Mouse (Mus musculus) ES-E14 (cell line): ENCODE data around the gene Plxnb1. TPM values are rescaled to one million over a fixed set of nuclear protein-coding genes. Genes with fewer than 3 reads are reported as not detected.

Experiments
- DNase-seq: peaks from one replicate; pipeline ENCODE4 v3.0.0-alpha.2; 2013; ENCODE audit warnings: low read depth, low spot score
- H3K27ac ChIP-seq: 2 replicates; pipeline ENCODE4 v1.5.1; 2012; ENCODE audit warnings: low read depth, mild to moderate bottlenecking, low read length, moderate library complexity, mixed read lengths; ENCODE audit not compliant: poor library complexity, insufficient read depth, severe bottlenecking
- H3K36me3 ChIP-seq: 2 replicates; pipeline ENCODE4 v1.6.1; 2012; ENCODE audit warnings: mild to moderate bottlenecking, low read length, moderate library complexity, mixed read lengths; ENCODE audit not compliant: control insufficient read depth, poor library complexity, insufficient read depth, severe bottlenecking
- H3K4me1 ChIP-seq, 2 experiments: fragments of 150-350 bp in 1 of 2; sonication (generic) in 1 of 2; 2 replicates each; pipeline ENCODE4 v1.6.1; 2012; ENCODE audit warnings: low read length in 2 of 2, mild to moderate bottlenecking in 1 of 2, mixed read lengths in 1 of 2; ENCODE audit not compliant: control insufficient read depth in 2 of 2, insufficient read depth in 2 of 2, poor library complexity in 1 of 2
- H3K4me3 ChIP-seq, 2 experiments: fragments of 150-350 bp in 1 of 2; sonication (generic) in 1 of 2; 2 replicates each; pipeline ENCODE4 v1.5.1; 2012; ENCODE audit warnings: low read length in 2 of 2, low read depth in 1 of 2, mild to moderate bottlenecking in 1 of 2, mixed read lengths in 1 of 2; ENCODE audit not compliant: insufficient read depth in 1 of 2, poor library complexity in 1 of 2, severe bottlenecking in 1 of 2
- H3K9ac ChIP-seq: 2 replicates; pipeline ENCODE4 v1.6.1; 2012; ENCODE audit warnings: low read depth, mild to moderate bottlenecking, low read length, mixed read lengths; ENCODE audit not compliant: poor library complexity, insufficient read depth, severe bottlenecking
- H3K9me3 ChIP-seq: fragments of 150-350 bp; sonication (generic); 2 replicates; pipeline ENCODE4 v1.6.1; 2012; ENCODE audit warnings: low read depth, mild to moderate bottlenecking, low read length; ENCODE audit not compliant: control insufficient read depth, insufficient read depth
- CHD2 ChIP-seq: IDR thresholded peaks from 2 replicates; pipeline ENCODE4 v1.6.1; 2014; ENCODE audit warnings: mild to moderate bottlenecking, low read depth, low read length, inconsistent platforms
- HCFC1 ChIP-seq: IDR thresholded peaks from 2 replicates; pipeline ENCODE4 v1.6.1; 2012; ENCODE audit warnings: low read length, inconsistent platforms, borderline replicate concordance; ENCODE audit not compliant: insufficient read depth
- MAFK ChIP-seq: IDR thresholded peaks from 2 replicates; pipeline ENCODE4 v1.6.1; 2014; ENCODE audit warnings: mild to moderate bottlenecking, low read depth, low read length, inconsistent platforms; ENCODE audit not compliant: insufficient read depth
- ZC3H11A ChIP-seq: IDR thresholded peaks from 2 replicates; pipeline ENCODE4 v1.6.1; 2012; ENCODE audit warnings: low read depth, mild to moderate bottlenecking, inconsistent platforms, low read length, borderline replicate concordance
- ZNF384 ChIP-seq: IDR thresholded peaks from 2 replicates; pipeline ENCODE4 v1.6.1; 2012; ENCODE audit warnings: low read depth, low read length, inconsistent platforms
- in situ Hi-C, 2 experiments: fragments of 600-800 bp; cut with MboI; formaldehyde crosslinking; loops; one replicate each; pipeline ENCODE4 v1.15.1; 2025; ENCODE audit warnings: low sequenced_read_pairs in 2 of 2, inconsistent platforms in 1 of 2; ENCODE audit not compliant: unreplicated experiment in 2 of 2
- total RNA-seq: library from RNA; depleted of rRNA; stranded (reverse); fragments of 300-350 nt; gene quantifications from 2 replicates; pipeline ENCODE4 v1.2.3, GENCODE M21; 2012

Gene Plxnb1
- total RNA-seq, 1 experiment: 17.8 TPM

- Histone ChIP-seq H3K27ac (no peak overlapping the region), H3K4me3 (no peak overlapping the region), H3K4me1 (peaks cover 0 to 18% of the 10 kb centered on the region in 2 experiments; a peak in 1 of 4 replicates), H3K9me3 (no peaks in the 10 kb centered on the region), H3K9ac (no peak overlapping the region), H3K36me3 (peaks cover 20% of the 10 kb centered on the region; the same call in 1 of the 2 replicates)
- TF ChIP-seq ZC3H11A (no peak), CHD2 (no peak), ZNF384 (no peak), MAFK (no peak), HCFC1 (no peak)
- in situ Hi-C loops: no loop called here
- DNase-seq: no peak
These were observed 2.1 kb downstream of the Plxnb1 start for GRCm38 (mm10) chr9:109097291-109097690.

- Histone ChIP-seq H3K9me3 (no peaks in the 10 kb centered on the region), H3K36me3 (peaks cover 20% of the 10 kb centered on the region; the same call in 1 of the 2 replicates), H3K4me1 (peaks cover 0 to 18% of the 10 kb centered on the region in 2 experiments; a peak in 1 of 4 replicates), H3K4me3 (no peak overlapping the region), H3K9ac (no peak overlapping the region), H3K27ac (no peak overlapping the region)
- TF ChIP-seq CHD2 (no peak), MAFK (no peak), ZC3H11A (no peak), ZNF384 (no peak), HCFC1 (no peak)
- in situ Hi-C loops: no loop called here
- DNase-seq: no peak
These were observed 2.6 kb downstream of the Plxnb1 start for GRCm38 (mm10) chr9:109097831-109098230.

GRCm38 (mm10) chr9:109098366-109098765, 3.2 kb downstream of the Plxnb1 start:
- TF ChIP-seq MAFK (no peak), ZNF384 (no peak), ZC3H11A (no peak), HCFC1 (no peak), CHD2 (no peak)
- no peak overlapping the region for H3K27ac ChIP-seq
- DNase-seq: no peak
- H3K9ac ChIP-seq: no peak overlapping the region
- peaks cover 0 to 15% of the 10 kb centered on the region in 2 experiments; a peak in 1 of 4 replicates for H3K4me1 ChIP-seq
- in situ Hi-C loops: no loop called here
- H3K4me3 ChIP-seq: no peak overlapping the region
- no peaks in the 10 kb centered on the region for H3K9me3 ChIP-seq
- H3K36me3 ChIP-seq: peaks cover 20% of the 10 kb centered on the region; the same call in 1 of the 2 replicates

- H3K4me3 ChIP-seq: no peak overlapping the region
- H3K36me3 ChIP-seq: peaks cover 26% of the 10 kb centered on the region; the same call in 1 of the 2 replicates
- TF ChIP-seq ZNF384 (no peak), MAFK (no peak), HCFC1 (no peak), CHD2 (no peak), ZC3H11A (no peak)
- no peak overlapping the region for H3K27ac ChIP-seq
- H3K9me3 ChIP-seq: no peaks in the 10 kb centered on the region
- in situ Hi-C loops: no loop called here
- no peak for DNase-seq
- no peak overlapping the region for H3K9ac ChIP-seq
- peaks cover 0 to 11% of the 10 kb centered on the region in 2 experiments; a peak in 1 of 4 replicates for H3K4me1 ChIP-seq
These were observed 3.8 kb downstream of the Plxnb1 start for GRCm38 (mm10) chr9:109098969-109099368.

GRCm38 (mm10) chr9:109100307-109100928, 5.2 kb downstream of the Plxnb1 start:
- Histone ChIP-seq H3K36me3 (peaks cover 35% of the 10 kb centered on the region; the same call in 1 of the 2 replicates), H3K4me1 (peaks cover 0 to 9% of the 10 kb centered on the region in 2 experiments; a peak in 1 of 4 replicates), H3K27ac (no peak overlapping the region), H3K9ac (no peak overlapping the region), H3K4me3 (no peak overlapping the region), H3K9me3 (no peaks in the 10 kb centered on the region)
- TF ChIP-seq ZC3H11A (no peak), ZNF384 (no peak), CHD2 (no peak), HCFC1 (no peak), MAFK (no peak)
- in situ Hi-C loops: no loop called here
- no peak for DNase-seq
